Mouse (Mus musculus) midbrain, embryonic 14.5 days (tissue): Measurements from ENCODE around the gene Jsrp1. TPM values are rescaled to one million over a fixed set of nuclear protein-coding genes. Genes with fewer than 3 reads are reported as not detected.

Experiments used
- ATAC-seq: fragments of 200-750 bp; cut with Nextera tagmentation; 2 replicates; pipeline ENCODE4 v1.8.0; 2017; ENCODE audit warnings: moderate number of reproducible peaks, moderate library complexity; ENCODE audit not compliant: low FRiP score, low TSS enrichment
- DNase-seq: peaks from one replicate; pipeline ENCODE4 v3.0.0-alpha.2; 2015
- H3K27ac ChIP-seq: fragments of 300-500 bp; sonication (generic); replicated peaks from 2 replicates; pipeline ENCODE4 v1.5.1; 2014; ENCODE audit warnings: mild to moderate bottlenecking, low read depth, low read length, moderate library complexity
- H3K27me3 ChIP-seq: fragments of 300-500 bp; sonication (generic); 2 replicates; pipeline ENCODE4 v1.6.1; 2014; ENCODE audit warnings: low read length, control low read depth, mixed read lengths; ENCODE audit not compliant: control insufficient read depth, insufficient read depth
- H3K36me3 ChIP-seq: fragments of 300-500 bp; sonication (generic); 2 replicates; pipeline ENCODE4 v1.6.1; 2014; ENCODE audit warnings: low read length, control low read depth; ENCODE audit not compliant: control insufficient read depth, insufficient read depth
- H3K4me1 ChIP-seq: fragments of 300-500 bp; sonication (generic); 2 replicates; pipeline ENCODE4 v1.6.1; 2014; ENCODE audit warnings: mild to moderate bottlenecking, antibody characterized with exemption, low read length, control low read depth; ENCODE audit not compliant: control insufficient read depth, insufficient read depth
- H3K4me2 ChIP-seq: fragments of 300-500 bp; sonication (generic); 2 replicates; pipeline ENCODE4 v1.6.1; 2014; ENCODE audit warnings: mild to moderate bottlenecking, low read length, moderate library complexity
- H3K4me3 ChIP-seq: fragments of 300-500 bp; sonication (generic); replicated peaks from 2 replicates; pipeline ENCODE4 v1.5.1; 2014; ENCODE audit warnings: low read depth, low read length
- H3K9ac ChIP-seq: fragments of 300-500 bp; sonication (generic); replicated peaks from 2 replicates; pipeline ENCODE4 v1.6.1; 2014; ENCODE audit warnings: mild to moderate bottlenecking, low read length, moderate library complexity
- H3K9me3 ChIP-seq: fragments of 300-500 bp; sonication (generic); 2 replicates; pipeline ENCODE4 v1.6.1; 2016; ENCODE audit warnings: low read length, control low read depth, mixed read lengths; ENCODE audit not compliant: control insufficient read depth
- WGBS: fragments of 180-500 bp; shearing (Covaris S2); extraction: QIAGEN DNeasy Blood & Tissue Kit; methylation state at CpG from one replicate; pipeline ENCODE4 v1.1.7; 2014; 5-methylcytosine and 5-hydroxymethylcytosine counted together
- polyA plus RNA-seq: library from polyadenylated mRNA; unstranded; fragments of >200 nt; fragmentation: Nextera tagmentation; extraction: Ambion mirVana; gene quantifications from 2 replicates; pipeline ENCODE4 v1.2.1, GENCODE M21; 2014

Jsrp1 gene
- polyA plus RNA-seq, 1 experiment from 2014 or later: 0.30 TPM

- no peaks in the 10 kb centered on the region for H3K9me3 ChIP-seq
- 5% methylated on average over 18 of the region's 18 CpGs for WGBS
- H3K27ac ChIP-seq: no peak overlapping the region
- ATAC-seq (no peak), DNase-seq (no peak)
- peaks cover 17% of the 10 kb centered on the region for H3K27me3 ChIP-seq
- peak overlapping the region; percentile 7 for H3K4me3 ChIP-seq
- H3K9ac ChIP-seq: no peak overlapping the region
- H3K36me3 ChIP-seq: peaks cover 15% of the 10 kb centered on the region
- peak overlapping the region; percentile 34 for H3K4me2 ChIP-seq
- H3K4me1 ChIP-seq: peaks cover 27% of the 10 kb centered on the region
Measured at GRCm38 (mm10) chr10:80808985-80809632, 4.2 kb downstream of the Jsrp1 start.

DNA sequence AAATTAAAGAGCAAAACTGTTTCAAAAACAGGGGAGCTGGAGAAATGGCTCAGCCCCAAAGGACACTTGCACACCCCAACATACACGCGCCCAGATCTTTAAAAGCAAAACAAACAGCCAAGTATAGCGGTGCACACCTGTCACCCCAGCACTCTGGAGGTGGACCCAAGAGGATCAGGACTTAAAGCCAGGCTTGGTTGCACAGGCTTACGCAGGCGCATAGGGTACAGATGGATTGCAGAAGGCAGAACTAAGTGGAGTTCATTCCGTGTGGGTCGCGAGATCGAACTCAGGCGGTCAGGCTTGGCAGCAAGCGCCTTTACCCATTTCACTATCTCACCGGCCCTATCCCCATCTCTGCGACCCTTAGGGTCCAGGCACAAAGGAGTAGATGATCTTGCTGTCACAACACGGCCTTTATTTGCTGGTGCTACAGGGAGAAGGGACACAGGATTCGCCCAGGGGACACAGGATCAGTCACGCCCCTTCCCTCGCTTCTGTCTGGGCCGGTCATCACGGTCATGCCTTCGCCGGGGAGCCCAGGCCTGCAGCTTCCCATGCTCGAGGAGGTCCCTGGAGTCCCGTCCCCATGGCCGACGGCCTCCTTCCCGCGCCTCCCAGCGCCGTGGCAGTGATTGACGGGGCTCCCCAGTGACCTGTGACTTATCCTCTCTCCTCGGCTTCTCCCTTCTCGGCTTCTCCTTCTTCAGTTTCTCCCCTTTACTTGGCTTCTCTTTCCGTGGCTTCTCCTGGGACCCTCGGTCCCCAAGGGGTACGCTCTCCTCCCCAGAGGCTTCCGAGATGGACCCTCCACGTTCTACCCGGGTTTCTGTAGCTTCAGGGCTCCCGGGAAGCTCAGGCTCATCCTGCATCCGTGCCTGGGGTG, 5.0 kb downstream of the Jsrp1 start:
- WGBS: 14% methylated on average over 40 of the region's 40 CpGs
- no peak overlapping the region for H3K27ac ChIP-seq
- H3K4me3 ChIP-seq: peak overlapping the region; percentile 48
- H3K27me3 ChIP-seq: peaks cover 17% of the 10 kb centered on the region
- H3K4me2 ChIP-seq: peak overlapping the region; percentile 95
- peaks cover 23% of the 10 kb centered on the region for H3K36me3 ChIP-seq
- H3K4me1 ChIP-seq: peaks cover 27% of the 10 kb centered on the region
- DNase-seq (no peak), ATAC-seq (no peak)
- no peaks in the 10 kb centered on the region for H3K9me3 ChIP-seq
- H3K9ac ChIP-seq: no peak overlapping the region

- WGBS: 1% methylated on average over 58 of the region's 58 CpGs
- Histone ChIP-seq H3K27ac (peak overlapping the region; percentile 89), H3K4me2 (peak overlapping the region; percentile 95), H3K36me3 (peaks cover 35% of the 10 kb centered on the region), H3K9ac (peak overlapping the region; percentile 72), H3K27me3 (peaks cover 17% of the 10 kb centered on the region), H3K9me3 (no peaks in the 10 kb centered on the region), H3K4me3 (peak overlapping the region; percentile 48), H3K4me1 (peaks cover 27% of the 10 kb centered on the region)
- ATAC-seq (peak; percentile 84), DNase-seq (peak; percentile 92)
Measured at GRCm38 (mm10) chr10:80807057-80807627, 6.2 kb downstream of the Jsrp1 start.

DNA sequence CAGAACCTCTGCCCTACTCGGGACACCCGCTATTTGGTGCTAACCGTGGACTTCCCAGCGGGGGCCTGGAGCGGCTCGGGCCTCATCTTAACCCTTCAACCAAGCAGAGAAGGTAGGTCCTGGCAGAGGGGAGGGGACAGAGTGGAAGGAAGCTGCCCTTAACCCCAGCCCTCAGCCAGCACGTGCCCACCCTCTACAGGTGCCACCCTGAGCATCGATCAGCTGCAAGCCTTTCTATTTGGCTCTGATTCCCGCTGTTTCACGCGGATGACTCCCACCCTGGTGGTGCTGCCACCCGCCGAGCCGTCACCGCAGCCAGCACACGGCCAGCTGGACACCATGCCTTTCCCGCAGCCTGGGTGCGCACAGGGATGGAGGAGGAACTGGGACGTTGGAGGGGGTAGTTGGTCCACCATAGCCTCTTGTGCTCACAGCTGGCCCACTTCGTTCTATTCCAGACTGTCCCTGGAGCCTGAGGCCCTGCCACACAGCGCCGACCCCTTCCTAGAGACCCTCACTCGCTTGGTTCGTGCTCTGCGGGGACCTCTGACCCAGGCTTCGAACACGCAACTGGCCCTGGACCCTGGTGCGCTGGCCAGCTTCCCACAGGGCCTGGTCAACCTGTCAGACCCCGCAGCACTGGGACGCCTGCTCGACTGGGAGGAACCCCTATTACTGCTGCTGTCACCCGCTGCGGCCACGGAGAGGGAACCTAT, 6.8 kb downstream of the Jsrp1 start:
- Histone ChIP-seq H3K4me3 (peak overlapping the region; percentile 48), H3K4me1 (peaks cover 27% of the 10 kb centered on the region), H3K27me3 (peaks cover 17% of the 10 kb centered on the region), H3K9ac (peak overlapping the region; percentile 72), H3K27ac (peak overlapping the region; percentile 89), H3K4me2 (peak overlapping the region; percentile 95), H3K9me3 (no peaks in the 10 kb centered on the region), H3K36me3 (peaks cover 41% of the 10 kb centered on the region)
- WGBS: 36% methylated on average over 33 of the region's 34 CpGs
- DNase-seq: no peak
- ATAC-seq: peak; percentile 16; the same call in 1 of the 2 replicates

DNA sequence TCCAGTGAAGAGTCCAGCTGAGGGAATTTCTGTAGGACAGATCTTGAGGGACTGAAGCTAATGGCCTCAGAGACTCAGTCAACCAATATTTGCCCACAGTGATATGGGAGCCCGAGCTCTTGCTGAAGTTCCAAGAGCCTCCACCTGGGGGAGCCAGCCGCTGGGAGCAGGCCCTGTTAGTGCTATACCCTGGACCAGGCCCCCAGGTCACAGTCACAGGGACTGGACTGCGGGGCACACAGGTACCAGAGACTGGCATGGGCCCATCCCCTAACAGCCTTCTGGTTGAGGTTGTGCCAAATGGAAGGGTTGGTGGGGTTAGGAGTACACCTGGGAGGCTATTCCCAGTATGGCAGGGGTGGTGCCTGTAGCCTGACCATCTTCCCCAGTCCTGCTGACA, 7.4 kb downstream of the Jsrp1 start:
- H3K4me1 ChIP-seq: peaks cover 27% of the 10 kb centered on the region
- peak overlapping the region; percentile 72 for H3K9ac ChIP-seq
- 0 out of 2 replicates have a peak overlapping the region, but pooled peaks have one; percentile 8 for H3K4me2 ChIP-seq
- peak; percentile 74 for DNase-seq
- H3K36me3 ChIP-seq: peaks cover 47% of the 10 kb centered on the region
- no peak for ATAC-seq
- WGBS: 7% methylated on average over 3 of the region's 3 CpGs
- no peak overlapping the region for H3K27ac ChIP-seq
- peaks cover 17% of the 10 kb centered on the region for H3K27me3 ChIP-seq
- peak overlapping the region; percentile 48; the same call in 1 of the 2 replicates for H3K4me3 ChIP-seq
- H3K9me3 ChIP-seq: no peaks in the 10 kb centered on the region

DNA sequence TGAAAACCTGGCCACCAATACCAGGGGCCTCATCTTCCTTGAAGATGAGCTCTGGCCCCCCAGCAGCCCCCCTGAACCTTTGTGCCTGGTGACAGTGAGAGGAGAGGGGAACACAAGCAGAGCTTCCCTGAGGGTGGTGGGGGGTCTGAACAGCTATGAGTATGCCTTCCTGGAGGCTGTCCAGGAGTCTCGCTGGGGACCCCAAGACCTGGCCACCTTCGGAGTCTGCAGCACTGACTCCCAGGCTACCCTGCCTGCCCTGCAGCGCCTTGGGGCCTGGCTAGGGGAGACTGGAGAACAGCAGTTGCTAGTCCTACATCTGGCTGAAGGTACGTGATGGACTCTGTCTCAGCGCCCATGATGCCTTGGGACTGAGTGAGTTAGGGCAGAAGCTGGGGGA, 8.0 kb downstream of the Jsrp1 start:
- ATAC-seq: no peak
- no peak for DNase-seq
- Histone ChIP-seq H3K9ac (no peak overlapping the region), H3K27me3 (peaks cover 13% of the 10 kb centered on the region), H3K36me3 (peaks cover 48% of the 10 kb centered on the region), H3K4me1 (peaks cover 27% of the 10 kb centered on the region), H3K4me2 (no peak overlapping the region), H3K9me3 (no peaks in the 10 kb centered on the region), H3K27ac (no peak overlapping the region), H3K4me3 (no peak overlapping the region)
- WGBS: 83% methylated on average over 5 of the region's 5 CpGs

- Histone ChIP-seq H3K27me3 (peaks cover 9% of the 10 kb centered on the region), H3K4me1 (peaks cover 31% of the 10 kb centered on the region), H3K4me3 (peak within 1 kb of the TSS; percentile 48; the same call in 1 of the 2 replicates), H3K36me3 (peaks cover 52% of the 10 kb centered on the region), H3K9ac (peak within 1 kb of the TSS; percentile 72), H3K9me3 (no peaks in the 10 kb centered on the region), H3K27ac (no peak within 1 kb of the TSS), H3K4me2 (0 out of 2 replicates have a peak within 1 kb of the TSS, but pooled peaks have one; percentile 8)
- no peak for DNase-seq
- WGBS: 70% methylated on average over 6 of the region's 6 CpGs
- ATAC-seq: no peak
Measured at GRCm38 (mm10) chr10:80804916-80805315, 8.4 kb downstream of the Jsrp1 start, which contains the start of gene Amh. Gene Amh (plus strand): TSS chr10:80805243.

- H3K27me3 ChIP-seq: peaks cover 4% of the 10 kb centered on the region; the same call in 1 of the 2 replicates
- H3K4me2 ChIP-seq: no peak overlapping the region
- no peak overlapping the region for H3K4me3 ChIP-seq
- no peak for DNase-seq
- no peaks in the 10 kb centered on the region for H3K9me3 ChIP-seq
- no peak for ATAC-seq
- H3K4me1 ChIP-seq: peaks cover 37% of the 10 kb centered on the region
- no peak overlapping the region for H3K27ac ChIP-seq
- WGBS: 100% methylated on average over 2 of the region's 2 CpGs
- peaks cover 54% of the 10 kb centered on the region for H3K36me3 ChIP-seq
- H3K9ac ChIP-seq: no peak overlapping the region
Measured at GRCm38 (mm10) chr10:80804340-80804739, 9.0 kb downstream of the Jsrp1 start.
